Mouse (Mus musculus): ENCODE data around the gene Mgarp.

- no peak for TF ChIP-seq CTCF (IDR thresholded peaks at IDR 0.05; ENCODE audit: low read depth)
- TF ChIP-seq EP300 (IDR thresholded peaks at IDR 0.05; ENCODE audit: low read depth): no peak
These were observed 16.5 kb downstream of the Mgarp start for GRCm38 (mm10) chr3:51379786-51380659.

All from liver, postnatal 0 days (tissue).